Mouse (Mus musculus) c-Kit-positive CD71-negative TER-119-negative erythroid progenitor cells, embryonic 14.5 days (primary cell): ENCODE measurements around the gene Rarg.

Source experiments
- DNase-seq: peaks from one replicate; pipeline ENCODE4 v3.0.0-alpha.2; 2013; ENCODE audit warnings: low read depth

The Rarg gene

DNA sequence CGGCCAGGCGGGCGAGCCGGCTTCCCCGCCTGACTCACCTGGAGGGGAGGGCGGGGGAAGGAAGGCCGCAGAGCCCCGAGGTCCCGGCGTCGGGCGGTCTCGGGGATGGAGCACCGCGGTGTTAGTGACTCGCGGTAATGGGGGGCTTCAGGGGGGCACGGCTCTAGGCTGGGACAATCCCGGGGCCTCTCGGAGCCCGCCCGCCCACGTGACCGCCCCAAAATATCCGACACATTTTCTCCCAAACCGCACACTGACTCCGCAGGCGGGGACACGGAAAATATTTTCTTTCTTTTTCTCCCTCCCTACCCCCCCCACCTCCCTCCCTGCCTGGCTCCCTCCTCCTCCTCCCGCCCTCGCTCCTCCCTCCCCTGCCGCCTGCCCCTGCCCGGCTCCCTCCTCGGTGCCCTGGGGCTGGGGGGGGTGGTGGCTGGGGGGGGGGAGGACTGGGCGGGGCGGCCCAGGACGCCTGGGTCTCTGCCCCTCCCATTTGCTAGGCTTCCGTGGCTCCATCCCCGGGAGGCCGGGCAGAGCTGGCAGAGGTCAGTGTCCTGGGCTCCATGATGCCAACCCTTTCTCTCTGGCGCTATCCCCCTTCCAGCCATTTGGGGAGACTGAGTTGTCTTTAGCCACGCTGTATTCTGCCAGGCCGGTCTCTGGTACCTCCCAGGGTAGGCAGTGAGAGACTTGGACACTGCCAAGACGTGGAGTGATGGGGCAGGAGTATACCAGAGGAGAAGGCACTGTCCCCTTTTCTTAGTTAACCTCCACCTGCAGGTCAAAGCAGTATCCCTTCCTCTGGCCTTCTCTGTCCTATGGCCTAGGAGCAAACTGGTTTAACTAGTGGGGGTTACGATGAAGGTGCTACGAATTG lies at the start of gene Rarg:
Rarg (minus strand) TSS at position 316 of the 874 bp plus-strand sequence.
- DNase-seq: no peak

DNA sequence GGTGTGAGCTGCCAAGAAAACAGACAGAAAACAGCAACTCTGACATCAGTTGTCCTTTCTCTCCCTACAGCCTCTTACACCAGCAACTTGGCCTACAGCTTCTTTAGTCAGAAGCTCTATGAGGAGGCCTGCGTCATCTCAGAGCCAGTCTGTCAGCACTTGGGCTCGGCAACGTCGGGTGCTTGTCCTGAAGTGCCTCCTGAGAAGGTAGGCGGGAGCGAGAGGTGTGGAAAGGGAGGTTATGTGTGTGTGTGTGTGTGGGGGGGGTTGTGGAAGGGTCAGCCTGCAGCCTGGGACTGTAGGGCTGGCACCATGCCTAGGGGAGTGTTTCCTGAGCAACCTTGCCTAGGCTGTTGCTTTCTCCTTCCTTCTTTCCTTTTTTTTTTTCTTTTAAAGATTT lies 45.2 kb upstream of the Rarg start:
- no peak for DNase-seq

DNA sequence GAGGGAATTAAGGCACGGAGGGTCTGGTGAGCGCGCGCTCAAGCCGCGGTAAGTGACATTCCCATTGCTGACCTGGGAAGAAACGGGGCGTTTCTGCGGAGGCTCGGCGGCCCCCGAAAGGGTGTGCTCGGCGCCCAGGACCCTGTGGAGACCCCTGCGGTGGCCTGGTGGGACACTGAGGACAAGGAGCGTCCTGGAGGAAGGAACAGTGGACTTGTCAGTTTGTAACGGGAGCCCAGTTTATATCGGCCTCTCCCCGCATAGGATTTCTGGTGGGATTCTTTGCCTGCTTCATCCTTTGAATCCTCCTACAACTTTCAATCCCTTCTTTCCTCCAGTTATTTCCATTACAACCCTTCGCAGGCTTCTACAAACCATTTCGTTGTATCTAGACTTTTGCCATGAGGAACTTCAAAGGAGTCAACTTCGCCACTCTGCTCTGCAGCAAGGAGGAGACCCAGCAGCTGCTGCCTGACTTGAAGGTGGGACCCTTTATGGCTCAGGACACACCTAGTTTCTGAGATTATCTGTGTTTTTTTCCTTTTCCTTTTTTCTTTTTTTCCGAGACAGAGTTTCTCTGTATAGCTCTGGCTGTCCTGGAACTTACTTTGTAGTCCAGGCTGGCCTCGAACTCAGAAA lies 39.2 kb upstream of the Rarg start:
- no peak for DNase-seq

- peak; percentile 94 for DNase-seq
Measured at GRCm38 (mm10) chr15:102295633-102296367, 38.5 kb upstream of the Rarg start, which contains the start of gene Espl1. Gene Espl1, plus strand, starts transcription at chr15:102296266.

DNA sequence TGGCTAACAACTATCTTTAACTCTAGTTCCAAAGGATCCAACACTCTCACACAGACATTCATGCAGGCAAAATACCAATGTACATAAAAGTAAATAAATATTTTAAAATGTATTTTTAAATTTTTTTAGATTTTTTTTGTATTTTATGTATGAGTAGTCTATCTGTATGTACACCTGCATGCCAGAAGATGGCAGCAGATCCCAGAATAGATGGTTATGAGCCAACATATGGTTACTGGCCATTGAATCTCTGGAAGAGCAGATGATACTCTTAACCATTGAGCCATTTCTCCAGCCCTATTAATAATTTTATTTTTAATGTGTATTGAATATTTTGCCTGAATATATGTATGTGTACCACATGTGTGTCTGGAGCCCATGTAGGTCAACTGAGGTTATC lies 30.1 kb upstream of the Rarg start:
- DNase-seq: peak; percentile 50

GRCm38 (mm10) chr15:102283648-102284047 lies 26.3 kb upstream of the Rarg start:
- DNase-seq: no peak

- no peak for DNase-seq
Measured at GRCm38 (mm10) chr15:102282463-102283292, 25.4 kb upstream of the Rarg start.

DNA sequence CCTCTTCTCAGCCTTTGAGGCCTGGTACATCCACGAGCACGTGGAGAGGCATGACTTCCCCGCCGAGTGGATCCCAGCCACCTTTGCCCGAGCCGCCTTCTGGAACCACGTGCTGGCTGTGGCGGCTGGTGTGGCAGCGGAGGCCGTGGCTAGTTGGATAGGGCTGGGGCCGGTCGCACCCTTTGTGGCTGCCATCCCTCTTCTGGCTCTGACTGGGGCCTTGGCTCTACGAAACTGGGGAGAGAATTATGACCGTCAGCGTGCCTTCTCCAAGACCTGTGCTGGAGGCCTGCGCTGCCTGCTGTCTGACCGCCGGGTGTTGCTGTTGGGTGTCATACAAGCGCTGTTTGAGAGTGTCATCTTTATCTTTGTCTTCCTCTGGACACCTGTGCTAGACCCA lies 23.3 kb upstream of the Rarg start:
- DNase-seq: no peak

GRCm38 (mm10) chr15:102279783-102280520 lies 22.6 kb upstream of the Rarg start:
- no peak for DNase-seq

GRCm38 (mm10) chr15:102279092-102279782 lies 21.9 kb upstream of the Rarg start, which contains the start of gene Mfsd5:
Gene Mfsd5, plus strand, starts transcription at chr15:102279454.
- DNase-seq: peak; percentile 76

DNA sequence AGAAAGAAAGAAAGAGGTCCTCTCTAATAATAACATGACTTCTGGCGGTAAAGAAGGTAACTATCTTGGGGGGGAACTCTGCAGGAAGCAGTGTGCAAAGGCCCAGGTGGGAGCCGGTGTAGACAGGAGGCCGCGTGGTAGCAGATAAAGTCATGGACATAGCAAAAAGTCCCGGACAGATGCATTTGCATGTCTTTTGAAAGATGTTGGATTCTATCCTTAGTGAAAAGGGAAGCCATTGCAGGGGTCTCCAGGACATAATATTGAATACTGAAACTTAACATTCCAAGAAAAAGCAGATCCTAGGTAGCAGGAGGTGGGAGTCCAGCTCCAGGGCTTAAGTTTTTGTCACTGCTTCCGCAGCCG lies 21.4 kb upstream of the Rarg start:
- DNase-seq: no peak

DNA sequence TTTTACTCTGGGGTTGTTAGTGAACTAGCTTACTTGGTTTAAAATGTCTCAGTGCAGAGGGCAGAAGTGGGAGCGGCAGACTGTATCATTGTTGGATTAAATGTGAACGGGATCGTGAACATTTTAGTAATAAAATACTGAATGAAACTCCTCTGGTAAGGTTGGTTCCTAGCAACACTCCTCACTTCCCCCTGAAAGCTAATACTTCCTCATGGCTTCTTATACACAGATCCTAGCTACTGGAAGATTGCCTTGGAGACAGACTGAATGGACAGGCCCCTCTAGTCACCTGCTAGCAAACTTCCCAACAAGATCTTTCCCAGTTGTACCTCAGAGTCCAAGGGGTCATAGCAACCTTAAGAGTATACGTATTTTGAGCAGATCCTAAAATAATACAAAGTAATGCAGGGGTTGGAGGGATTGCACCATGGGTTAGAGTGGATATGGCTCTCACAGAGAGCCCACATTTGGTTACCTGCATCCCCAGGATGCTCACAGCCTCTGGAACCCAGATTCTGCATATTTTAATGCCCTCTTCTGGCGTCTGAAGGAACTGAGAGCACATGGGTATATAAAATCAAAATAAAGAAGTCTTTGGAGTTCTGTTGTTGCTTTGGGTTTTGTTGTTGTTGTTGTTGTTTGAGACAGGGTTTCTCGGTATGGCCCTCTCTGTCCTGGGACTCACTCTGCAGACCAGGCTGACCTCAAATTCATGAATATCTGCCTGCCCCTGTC lies 16.8 kb upstream of the Rarg start:
- no peak for DNase-seq

DNA sequence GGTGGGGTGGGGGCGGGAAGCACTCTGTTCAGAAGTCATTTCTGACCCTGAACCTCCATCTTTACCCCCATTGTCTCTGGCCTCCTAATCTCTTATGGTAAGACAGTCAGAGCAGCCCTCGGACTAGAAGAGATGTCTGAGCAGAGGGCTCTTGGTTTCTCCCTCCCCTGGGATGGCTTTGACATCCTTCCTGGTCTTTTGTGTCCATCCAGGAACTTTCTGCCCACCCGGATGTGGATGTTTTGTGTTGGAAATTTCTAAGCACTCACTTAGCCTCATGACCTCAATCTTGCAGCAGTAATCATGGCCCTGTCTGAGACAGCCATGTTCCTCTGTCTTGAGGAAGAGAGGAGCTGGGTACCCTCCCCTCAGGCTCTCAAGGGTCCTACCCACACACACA lies 14.1 kb upstream of the Rarg start:
- no peak for DNase-seq

DNA sequence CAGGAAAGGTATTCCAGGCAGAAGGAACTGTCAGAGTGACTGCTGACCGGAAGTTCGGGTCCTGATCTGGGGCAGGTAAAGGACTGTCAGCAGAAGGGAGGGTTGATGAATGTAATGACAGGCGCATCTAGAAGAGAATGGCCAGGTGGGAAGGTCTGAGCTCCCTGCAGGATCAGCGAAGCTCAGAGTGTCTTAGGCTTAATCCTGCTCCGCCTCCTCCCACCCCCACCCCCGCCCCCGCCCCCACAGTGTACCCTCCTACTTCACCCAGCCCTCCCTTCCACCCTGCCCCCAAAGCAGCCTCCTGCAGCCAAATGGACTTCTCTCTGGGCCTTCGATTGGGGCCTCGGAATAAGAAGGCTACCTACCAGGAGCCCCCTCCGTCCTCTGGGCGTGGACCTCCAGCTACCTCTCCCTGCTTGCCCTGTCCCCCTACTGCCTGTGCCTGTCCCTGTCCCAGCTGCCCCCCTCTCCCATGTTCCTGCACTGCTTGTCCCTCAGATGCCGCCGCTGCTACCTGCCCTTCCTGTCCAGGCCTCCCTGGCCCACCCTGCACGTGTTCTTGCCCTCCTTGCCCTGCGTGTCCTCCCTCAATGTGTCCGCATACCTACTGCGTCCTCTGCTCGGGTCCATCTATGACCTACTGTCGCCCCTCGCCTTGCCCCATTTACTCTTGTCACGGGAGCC lies 13.1 kb upstream of the Rarg start, which contains the start of gene Gm9918:
Gm9918 (plus strand) TSS at position 290 of the 687 bp plus-strand sequence.
- no peak for DNase-seq

DNA sequence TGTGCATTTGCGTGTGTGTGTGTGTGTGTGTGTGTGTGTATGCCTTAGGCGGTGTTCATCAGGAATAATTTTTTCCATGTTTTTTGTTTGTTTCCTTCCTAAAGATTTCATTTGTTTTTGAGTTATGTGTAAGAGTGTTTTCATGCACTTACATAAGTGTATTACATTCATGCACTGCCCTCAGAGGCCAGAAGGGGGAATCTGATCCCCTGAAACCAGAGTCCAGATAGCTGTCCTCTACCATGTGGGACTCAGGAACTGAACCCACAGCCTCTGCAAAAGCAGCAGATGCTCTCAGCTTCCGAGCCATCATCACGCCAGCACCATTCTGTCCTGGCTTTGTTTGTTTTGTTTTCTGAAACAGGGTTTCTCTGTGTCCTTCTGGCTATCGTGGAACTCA lies 8.2 kb upstream of the Rarg start:
- DNase-seq: no peak

GRCm38 (mm10) chr15:102263037-102263436 lies 5.7 kb upstream of the Rarg start:
- DNase-seq: no peak

GRCm38 (mm10) chr15:102262582-102262981 lies 5.3 kb upstream of the Rarg start:
- DNase-seq: no peak

- DNase-seq: no peak
Measured at GRCm38 (mm10) chr15:102258581-102259253, 1.4 kb upstream of the Rarg start.
